Comparison of ENCODE assay signal across 8 mouse cellular contexts in the genomic region with DNA sequence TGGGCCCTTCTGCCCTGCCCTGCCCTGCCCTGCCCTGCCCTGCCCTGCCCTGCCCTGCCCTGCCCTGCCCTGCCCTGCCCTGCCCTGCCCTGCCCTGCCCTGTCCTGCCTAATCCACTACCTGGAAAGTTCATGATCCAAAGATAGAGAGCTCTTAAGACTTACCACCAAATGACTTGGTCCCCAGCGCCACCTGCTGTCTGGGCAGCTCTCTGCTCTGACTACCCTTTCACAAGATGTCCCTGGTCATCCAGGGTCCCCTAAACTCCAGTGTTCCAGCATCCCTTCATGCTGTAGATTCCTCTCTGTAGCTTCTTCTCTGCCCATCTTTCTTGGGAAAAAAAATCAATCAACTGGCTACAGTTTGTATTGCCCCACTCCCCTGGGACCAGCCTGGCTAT. TPM values are rescaled to one million over a fixed set of nuclear protein-coding genes. Genes with fewer than 3 reads are reported as not detected.
DNase-seq lines count a peak whose midpoint lies in the region; ATAC-seq and TF ChIP-seq lines count a peak whose summit lies in the region.

No protein-coding gene starts in this region.

- dilution Hi-C loops in CH12.LX (cut with MboI; ENCODE audit: extremely low pct_ligation_motif_present, extremely low pct_unique_long_range_greater_than_20kb, low sequenced_read_pairs) = no loop called here

- TF ChIP-seq POLR2A in CH12.LX (IDR thresholded peaks at IDR 0.05; ENCODE audit: low read depth, low read length) = no peak
- TF ChIP-seq POLR2A in embryonic fibroblast, embryonic 13.5 days (IDR thresholded peaks at IDR 0.05; ENCODE audit: low read depth, low read length) = no peak

- TF ChIP-seq EP300 in CH12.LX (IDR thresholded peaks at IDR 0.05; ENCODE audit: low read length) = no peak
- TF ChIP-seq EP300 in stomach, postnatal 0 days (optimal IDR thresholded peaks at IDR 0.05) = no peak

- no peak overlapping the region for H3K27ac ChIP-seq in CH12.LX (ENCODE audit: insufficient read depth, low read depth)
- H3K27ac ChIP-seq in embryonic fibroblast, embryonic 13.5 days (ENCODE audit: insufficient read depth, low read length) = no peak overlapping the region
- no peak overlapping the region for H3K27ac ChIP-seq in stomach, postnatal 0 days (replicated peaks)

- WGBS in stomach, postnatal 0 days = 45% methylated on average over 1 of the region's 1 CpGs

- no peaks in the 10 kb centered on the region for H3K36me3 ChIP-seq in CH12.LX (replicated peaks in 1 of 2; ENCODE audit: control insufficient read depth in 1 of 2, insufficient read depth in 1 of 2, low read length in 1 of 2)
- no peaks in the 10 kb centered on the region for H3K36me3 ChIP-seq in stomach, postnatal 0 days (ENCODE audit: control insufficient read depth, insufficient read depth, low read length)

- no peak overlapping the region for H3K4me3 ChIP-seq in CH12.LX (replicated peaks in 1 of 3; ENCODE audit: low read depth in 2 of 3, low read length in 2 of 3, poor library complexity in 1 of 3)
- no peak overlapping the region for H3K4me3 ChIP-seq in embryonic fibroblast, embryonic 13.5 days (ENCODE audit: insufficient read depth, low read length)
- no peak overlapping the region for H3K4me3 ChIP-seq in stomach, postnatal 0 days (ENCODE audit: low read depth, low read length)

- no peak for ATAC-seq in stomach, postnatal 0 days (ENCODE audit: low FRiP score, low TSS enrichment)

- no peaks in the 10 kb centered on the region for H3K79me2 ChIP-seq in CH12.LX (replicated peaks; ENCODE audit: control insufficient read depth, extremely low read depth, insufficient read depth, poor library complexity, severe bottlenecking)

- H3K27me3 ChIP-seq in CH12.LX (replicated peaks) = peaks cover 78% of the 10 kb centered on the region
- H3K27me3 ChIP-seq in stomach, postnatal 0 days (ENCODE audit: control insufficient read depth, insufficient read depth, low read length) = no peaks in the 10 kb centered on the region

- peak; percentile 78 for TF ChIP-seq RAD21 in CH12.LX (IDR thresholded peaks at IDR 0.05; ENCODE audit: low read depth, low read length)

- no peak overlapping the region for H3K4me2 ChIP-seq in CH12.LX (ENCODE audit: insufficient read depth, low read depth, poor library complexity, severe bottlenecking)
- H3K4me2 ChIP-seq in stomach, postnatal 0 days (replicated peaks; ENCODE audit: low read depth) = no peak overlapping the region

- no peak overlapping the region for H3K9ac ChIP-seq in CH12.LX (ENCODE audit: insufficient read depth, low read depth)
- H3K9ac ChIP-seq in stomach, postnatal 0 days (ENCODE audit: low read length) = no peak overlapping the region

- H3K9me3 ChIP-seq in CH12.LX (replicated peaks; ENCODE audit: low read length) = no peaks in the 10 kb centered on the region
- H3K9me3 ChIP-seq in stomach, postnatal 0 days (ENCODE audit: control insufficient read depth, low read length) = no peaks in the 10 kb centered on the region

- peak; percentile 11 to 32 for DNase-seq in heart, postnatal 36 days
- DNase-seq in heart, adult 9 months (ENCODE audit: low spot score in 2 of 2) = no peak
- DNase-seq in CH12.LX (ENCODE audit: extremely low read depth) = peak; percentile 48
- DNase-seq in adrenal gland, postnatal 10 days = peak; percentile 58
- DNase-seq in left cerebral cortex, postnatal 36 days (ENCODE audit: low spot score in 2 of 2) = peak; percentile 42 to 45
- DNase-seq in stomach, postnatal 0 days (ENCODE audit: low spot score) = peak; percentile 46
- no peak for DNase-seq in natural killer cell, adult 2 months (ENCODE audit: low spot score in 2 of 2)

- no peaks in the 10 kb centered on the region for H3K4me1 ChIP-seq in CH12.LX (ENCODE audit: control insufficient read depth in 1 of 2, insufficient read depth in 2 of 2)
- H3K4me1 ChIP-seq in embryonic fibroblast, embryonic 13.5 days (ENCODE audit: control insufficient read depth, insufficient read depth, low read length) = no peaks in the 10 kb centered on the region
- H3K4me1 ChIP-seq in stomach, postnatal 0 days (replicated peaks; ENCODE audit: control insufficient read depth, insufficient read depth) = no peaks in the 10 kb centered on the region

- peak; percentile 13 to 72; a peak in 2 of 4 replicates for TF ChIP-seq CTCF in CH12.LX (conservative IDR thresholded peaks at IDR 0.05 in 1 of 2, IDR thresholded peaks at IDR 0.05 in 1 of 2; ENCODE audit: low read depth in 2 of 2, low read length in 2 of 2)
- TF ChIP-seq CTCF in embryonic fibroblast, embryonic 13.5 days (IDR thresholded peaks at IDR 0.05; ENCODE audit: borderline replicate concordance, insufficient read depth, low read length) = peak; percentile 12; the same call in 1 of the 2 replicates
- TF ChIP-seq CTCF in stomach, postnatal 0 days (IDR thresholded peaks at IDR 0.05; ENCODE audit: low read depth) = peak; percentile 66

- in situ Hi-C loops in CH12.LX (cut with MboI; ENCODE audit: low pct_ligation_motif_present, low pct_unique_long_range_greater_than_20kb, low sequenced_read_pairs) = loop anchor here (25.0 kb wide), 1 partner anchor 942 kb away; no protein-coding TSS in a partner anchor

- intact Hi-C loops in heart, postnatal 36 days (cut with DNase I) = loop anchor here (1.0 to 2.0 kb wide), 2 partner anchors 826 to 951 kb away; no protein-coding TSS in a partner anchor
- intact Hi-C loops in left cerebral cortex, postnatal 36 days (cut with DNase I) = loop anchor here (2.0 to 10.0 kb wide), 3 partner anchors 396 to 950 kb away; no protein-coding TSS in a partner anchor

TF ChIP-seq in CH12.LX, 34 proteins besides CTCF, POLR2A, EP300 and RAD21:
- TF ChIP-seq ZC3H11A (IDR thresholded peaks at IDR 0.05; ENCODE audit: low read depth, low read length) (peak; percentile 18; the same call in 1 of the 2 replicates), SMC3 (IDR thresholded peaks at IDR 0.05; ENCODE audit: low read depth, low read length) (peak; percentile 85), HCFC1 (IDR thresholded peaks at IDR 0.05; ENCODE audit: low read depth, low read length) (no peak)
TF ChIP-seq in CH12.LX: peak in this region for 2.

RNA-seq across cellular contexts. Expression of a gene that starts 31.3 kb away (rescaled TPM):
- not detected for total RNA-seq in heart, postnatal 36 days (2021)
- 0.13 and 0.25 TPM in 2 replicates for total RNA-seq in CH12.LX (2012; rRNA removed)
- total RNA-seq in CH12.LX (2014; rRNA removed) = 0.31 and 0.40 TPM in 2 replicates
- polyA plus RNA-seq in CH12.LX (2012; ENCODE audit: insufficient read length, low read depth) = 0.74 and 0.81 TPM in 2 replicates
- under 1 TPM; 0.67 to 0.78 TPM for total RNA-seq in adrenal gland, postnatal 10 days (2021)
- polyA plus RNA-seq in embryonic fibroblast, embryonic 13.5 days (2011; ENCODE audit: insufficient read length, low read depth, missing spikeins) = not detected in 2 replicates
- total RNA-seq in left cerebral cortex, postnatal 36 days (2021) = 10 to 100 TPM; 10.5 to 14.9 TPM
- polyA plus RNA-seq in stomach, postnatal 0 days (2015; fragmentation: Nextera tagmentation; extraction: Ambion mirVana) = 0.18 and 0.19 TPM in 2 replicates

Comparison
In these comparisons a context has a peak if more than half of its experiments do, and no peak if none do; other contexts are left out.
1. DNase-seq: peak in heart, postnatal 36 days (2 of 2), CH12.LX (single experiment), adrenal gland, postnatal 10 days (single experiment), left cerebral cortex, postnatal 36 days (2 of 2) and stomach, postnatal 0 days (single experiment); none in heart, adult 9 months (0 of 2) and natural killer cell, adult 2 months (0 of 2).
2. CTCF ChIP-seq: peak in every context shown above with its lines; median percentile 66 in stomach, postnatal 0 days; 42 in CH12.LX; 12 in embryonic fibroblast, embryonic 13.5 days.
3. RNA of a gene that starts 31.3 kb away (total RNA-seq): 10.5 to 14.9 TPM in left cerebral cortex, postnatal 36 days; 0.67 to 0.78 TPM in adrenal gland, postnatal 10 days, 0.13 to 0.40 TPM in CH12.LX and not detected in heart, postnatal 36 days; every median in the first group is over 4 times any median in the second.